Mouse (Mus musculus) ES-Bruce4 (cell line): ENCODE data around the gene Kctd6.

Experiments used
- CTCF ChIP-seq: IDR thresholded peaks from one replicate; pipeline ENCODE4 v1.8.1; 2011; ENCODE audit warnings: low read depth, low read length
- EP300 ChIP-seq: IDR thresholded peaks from 2 replicates; pipeline ENCODE4 v1.6.1; 2011; ENCODE audit warnings: low read depth, low read length; ENCODE audit not compliant: insufficient read depth

GRCm38 (mm10) chr14:8243136-8243888 lies 29.4 kb downstream of the Kctd6 start:
- TF ChIP-seq EP300 (no peak), CTCF (no peak)
